Mouse (Mus musculus): ENCODE data around the gene Ube2u. TPM values are rescaled to one million over a fixed set of nuclear protein-coding genes. Genes with fewer than 3 reads are reported as not detected.
"Not testable (repeated sequence)": the region's sequence is repeated elsewhere in the genome, so short reads cannot be mapped to it uniquely, and the experiment has no call there.

Ube2u gene
- total and polyA plus RNA-seq, 2 experiments from 2014 or later = 0.18 TPM; not detected in 1

- Histone ChIP-seq H3K36me3 (replicated peaks; ENCODE audit: control insufficient read depth, insufficient read depth, low read length) (no peaks in the 10 kb centered on the region), H3K27me3 (ENCODE audit: control insufficient read depth, insufficient read depth, low read length) (no peaks in the 10 kb centered on the region), H3K4me1 (ENCODE audit: control insufficient read depth, insufficient read depth) (no peaks in the 10 kb centered on the region), H3K27ac (ENCODE audit: low read depth) (no peak overlapping the region), H3K9ac (replicated peaks; ENCODE audit: low read depth, low read length) (no peak overlapping the region), H3K9me3 (replicated peaks; ENCODE audit: control insufficient read depth, low read length) (no peaks in the 10 kb centered on the region), H3K4me2 (ENCODE audit: low read depth, low read length) (no peak overlapping the region), H3K4me3 (ENCODE audit: low read depth, low read length) (no peak overlapping the region)
- DNase-seq (ENCODE audit: low spot score) (no peak), ATAC-seq (ENCODE audit: insufficient read depth, low read depth) (no peak)
- no peak for TF ChIP-seq EP300 (IDR thresholded peaks at IDR 0.05; ENCODE audit: low read depth)
- 57% methylated on average over 9 of the region's 9 CpGs for WGBS
Measured at GRCm38 (mm10) chr4:100462493-100463120, 16.0 kb upstream of the Ube2u start.

GRCm38 (mm10) chr4:100488447-100488846 lies 9.8 kb downstream of the Ube2u start:
- Histone ChIP-seq H3K36me3 (replicated peaks; ENCODE audit: control insufficient read depth, insufficient read depth, low read length) (no peaks in the 10 kb centered on the region), H3K9me3 (replicated peaks; ENCODE audit: control insufficient read depth, low read length) (no peaks in the 10 kb centered on the region), H3K9ac (replicated peaks; ENCODE audit: low read depth, low read length) (no peak overlapping the region), H3K4me2 (ENCODE audit: low read depth, low read length) (no peak overlapping the region), H3K27ac (ENCODE audit: low read depth) (no peak overlapping the region), H3K4me3 (ENCODE audit: low read depth, low read length) (no peak overlapping the region), H3K4me1 (ENCODE audit: control insufficient read depth, insufficient read depth) (no peaks in the 10 kb centered on the region), H3K27me3 (ENCODE audit: control insufficient read depth, insufficient read depth, low read length) (no peaks in the 10 kb centered on the region)
- TF ChIP-seq EP300 (IDR thresholded peaks at IDR 0.05; ENCODE audit: low read depth) (no peak), CTCF (IDR thresholded peaks at IDR 0.05; ENCODE audit: low read depth) (no peak)
- no peak for DNase-seq (ENCODE audit: low spot score)
- ATAC-seq (ENCODE audit: insufficient read depth, low read depth) = no peak
- 88% methylated on average over 3 of the region's 3 CpGs for WGBS

- no peak for DNase-seq (ENCODE audit: low spot score)
- no peak for TF ChIP-seq EP300 (IDR thresholded peaks at IDR 0.05; ENCODE audit: low read depth)
- no peak for TF ChIP-seq CTCF (IDR thresholded peaks at IDR 0.05; ENCODE audit: low read depth)
- H3K9me3 ChIP-seq (replicated peaks; ENCODE audit: control insufficient read depth, low read length) = no peaks in the 10 kb centered on the region
- no peaks in the 10 kb centered on the region for H3K27me3 ChIP-seq (ENCODE audit: control insufficient read depth, insufficient read depth, low read length)
- H3K4me3 ChIP-seq (ENCODE audit: low read depth, low read length) = no peak overlapping the region
- no peak overlapping the region for H3K27ac ChIP-seq (ENCODE audit: low read depth)
- no peaks in the 10 kb centered on the region for H3K36me3 ChIP-seq (replicated peaks; ENCODE audit: control insufficient read depth, insufficient read depth, low read length)
- WGBS = 88% methylated on average over 3 of the region's 3 CpGs
- no peak overlapping the region for H3K9ac ChIP-seq (replicated peaks; ENCODE audit: low read depth, low read length)
- H3K4me1 ChIP-seq (ENCODE audit: control insufficient read depth, insufficient read depth) = no peaks in the 10 kb centered on the region
- no peak for ATAC-seq (ENCODE audit: insufficient read depth, low read depth)
- no peak overlapping the region for H3K4me2 ChIP-seq (ENCODE audit: low read depth, low read length)
Measured at GRCm38 (mm10) chr4:100495176-100495575, 16.5 kb downstream of the Ube2u start.

- H3K9me3 ChIP-seq (replicated peaks; ENCODE audit: control insufficient read depth, low read length) = no peaks in the 10 kb centered on the region
- no peaks in the 10 kb centered on the region for H3K4me1 ChIP-seq (ENCODE audit: control insufficient read depth, insufficient read depth)
- H3K9ac ChIP-seq (replicated peaks; ENCODE audit: low read depth, low read length) = no peak overlapping the region
- H3K36me3 ChIP-seq (replicated peaks; ENCODE audit: control insufficient read depth, insufficient read depth, low read length) = no peaks in the 10 kb centered on the region
- no peak for DNase-seq (ENCODE audit: low spot score)
- no peak overlapping the region for H3K4me3 ChIP-seq (ENCODE audit: low read depth, low read length)
- no peak overlapping the region for H3K27ac ChIP-seq (ENCODE audit: low read depth)
- no peak overlapping the region for H3K4me2 ChIP-seq (ENCODE audit: low read depth, low read length)
- 72% methylated on average over 1 of the region's 1 CpGs for WGBS
- no peaks in the 10 kb centered on the region for H3K27me3 ChIP-seq (ENCODE audit: control insufficient read depth, insufficient read depth, low read length)
- TF ChIP-seq CTCF (IDR thresholded peaks at IDR 0.05; ENCODE audit: low read depth) (no peak), EP300 (IDR thresholded peaks at IDR 0.05; ENCODE audit: low read depth) (no peak)
- no peak for ATAC-seq (ENCODE audit: insufficient read depth, low read depth)
Measured at GRCm38 (mm10) chr4:100496521-100496920, 17.9 kb downstream of the Ube2u start.

GRCm38 (mm10) chr4:100498192-100498591 lies 19.5 kb downstream of the Ube2u start:
- H3K27me3 ChIP-seq (ENCODE audit: control insufficient read depth, insufficient read depth, low read length) = no peaks in the 10 kb centered on the region
- WGBS = 52% methylated on average over 6 of the region's 6 CpGs
- no peak for DNase-seq (ENCODE audit: low spot score)

GRCm38 (mm10) chr4:100499037-100499601 lies 20.5 kb downstream of the Ube2u start:
- H3K27ac ChIP-seq (ENCODE audit: low read depth); ATAC-seq (ENCODE audit: insufficient read depth, low read depth); H3K36me3 ChIP-seq (replicated peaks; ENCODE audit: control insufficient read depth, insufficient read depth, low read length); DNase-seq (ENCODE audit: low spot score); H3K9ac ChIP-seq (replicated peaks; ENCODE audit: low read depth, low read length); H3K4me2 ChIP-seq (ENCODE audit: low read depth, low read length); H3K4me3 ChIP-seq (ENCODE audit: low read depth, low read length); H3K9me3 ChIP-seq (replicated peaks; ENCODE audit: control insufficient read depth, low read length); H3K27me3 ChIP-seq (ENCODE audit: control insufficient read depth, insufficient read depth, low read length); H3K4me1 ChIP-seq (ENCODE audit: control insufficient read depth, insufficient read depth): not testable (repeated sequence)
- 88% methylated on average over 7 of the region's 7 CpGs for WGBS

More at GRCm38 (mm10) chr4:100498192-100498591, 19.5 kb downstream of the Ube2u start:
- Histone ChIP-seq H3K4me3 (ENCODE audit: low read depth, low read length) (no peak overlapping the region), H3K4me1 (ENCODE audit: control insufficient read depth, insufficient read depth) (no peaks in the 10 kb centered on the region), H3K4me2 (ENCODE audit: low read depth, low read length) (no peak overlapping the region), H3K9ac (replicated peaks; ENCODE audit: low read depth, low read length) (no peak overlapping the region), H3K27ac (ENCODE audit: low read depth) (no peak overlapping the region), H3K36me3 (replicated peaks; ENCODE audit: control insufficient read depth, insufficient read depth, low read length) (no peaks in the 10 kb centered on the region), H3K9me3 (replicated peaks; ENCODE audit: control insufficient read depth, low read length) (no peaks in the 10 kb centered on the region)
- TF ChIP-seq CTCF (IDR thresholded peaks at IDR 0.05; ENCODE audit: low read depth) (peak; percentile 36), EP300 (IDR thresholded peaks at IDR 0.05; ENCODE audit: low read depth) (no peak)
- ATAC-seq (ENCODE audit: insufficient read depth, low read depth) = no peak
